Mouse (Mus musculus) midbrain, postnatal 0 days (tissue): ENCODE measurements at regions not wholly inside any gene's neighbourhood (a gene's known extent, or its start where the extent isn't known, plus 50 kb on each side); places are given as distances from the start of the nearest gene placed in this dataset.

Experiments used
- ATAC-seq: fragments of 200-750 bp; cut with Nextera tagmentation; 2 replicates; pipeline ENCODE4 v1.8.0; 2017; ENCODE audit warnings: moderate number of reproducible peaks, mild to moderate bottlenecking, moderate TSS enrichment, moderate library complexity; ENCODE audit not compliant: low FRiP score
- DNase-seq: peaks from one replicate; pipeline ENCODE4 v3.0.0-alpha.2; 2015; ENCODE audit warnings: low spot score
- H3K27ac ChIP-seq: fragments of 300-500 bp; sonication (generic); 2 replicates; pipeline ENCODE4 v1.5.1; 2014; ENCODE audit warnings: low read depth, mild to moderate bottlenecking, low read length, mixed read lengths
- H3K27me3 ChIP-seq: fragments of 300-500 bp; sonication (generic); 2 replicates; pipeline ENCODE4 v1.6.1; 2014; ENCODE audit warnings: low read length, control low read depth, mixed read lengths; ENCODE audit not compliant: insufficient read depth
- H3K36me3 ChIP-seq: fragments of 300-500 bp; sonication (generic); 2 replicates; pipeline ENCODE4 v1.6.1; 2014; ENCODE audit warnings: low read length, control low read depth, mixed read lengths; ENCODE audit not compliant: insufficient read depth
- H3K4me1 ChIP-seq: fragments of 300-500 bp; sonication (generic); 2 replicates; pipeline ENCODE4 v1.6.1; 2014; ENCODE audit warnings: mild to moderate bottlenecking, control low read depth, antibody characterized with exemption, low read length, mixed read lengths; ENCODE audit not compliant: insufficient read depth
- H3K4me2 ChIP-seq: fragments of 300-500 bp; sonication (generic); 2 replicates; pipeline ENCODE4 v1.6.1; 2014; ENCODE audit warnings: low read depth, mild to moderate bottlenecking, low read length, mixed read lengths; ENCODE audit not compliant: poor library complexity, severe bottlenecking
- H3K4me3 ChIP-seq: fragments of 300-500 bp; sonication (generic); 2 replicates; pipeline ENCODE4 v1.5.1; 2014; ENCODE audit warnings: low read depth, mild to moderate bottlenecking, low read length, moderate library complexity
- H3K9ac ChIP-seq: fragments of 300-500 bp; sonication (generic); replicated peaks from 2 replicates; pipeline ENCODE4 v1.6.1; 2014; ENCODE audit warnings: mild to moderate bottlenecking, low read length, moderate library complexity, mixed read lengths; ENCODE audit not compliant: poor library complexity, severe bottlenecking
- H3K9me3 ChIP-seq: fragments of 300-500 bp; sonication (generic); 2 replicates; pipeline ENCODE4 v1.6.1; 2016; ENCODE audit warnings: low read length, control low read depth
- CTCF ChIP-seq: IDR thresholded peaks from 2 replicates; pipeline ENCODE4 v1.5.1; 2016; ENCODE audit warnings: antibody characterized with exemption, mild to moderate bottlenecking
- WGBS: fragments of 180-500 bp; shearing (Covaris S2); extraction: QIAGEN DNeasy Blood & Tissue Kit; methylation state at CpG from one replicate; pipeline ENCODE4 v1.1.7; 2014; 5-methylcytosine and 5-hydroxymethylcytosine counted together

DNA sequence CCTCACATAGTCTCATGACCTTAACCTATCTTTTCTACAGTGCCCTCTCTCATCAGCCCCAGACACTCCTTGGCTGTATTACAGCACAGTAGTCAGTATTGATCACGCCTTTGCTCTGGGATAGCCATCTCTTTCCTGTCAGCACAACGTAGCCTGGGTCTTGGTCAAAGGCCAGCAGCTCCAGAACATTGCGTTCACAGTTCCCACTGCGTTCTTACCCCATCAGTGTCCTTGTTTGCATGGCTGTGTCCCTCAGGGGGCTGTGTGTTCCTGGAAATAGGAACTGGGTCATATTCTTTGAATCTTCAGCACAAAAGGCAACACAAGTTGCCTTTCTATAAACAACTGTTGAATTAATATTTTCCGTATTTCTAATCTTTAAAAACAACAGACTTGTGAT is 602.0 kb upstream of the Igfbp3 start:
- WGBS, result 90% methylated on average over 5 of the region's 5 CpGs
- no peaks in the 10 kb centered on the region for H3K36me3 ChIP-seq
- DNase-seq, result no peak

DNA sequence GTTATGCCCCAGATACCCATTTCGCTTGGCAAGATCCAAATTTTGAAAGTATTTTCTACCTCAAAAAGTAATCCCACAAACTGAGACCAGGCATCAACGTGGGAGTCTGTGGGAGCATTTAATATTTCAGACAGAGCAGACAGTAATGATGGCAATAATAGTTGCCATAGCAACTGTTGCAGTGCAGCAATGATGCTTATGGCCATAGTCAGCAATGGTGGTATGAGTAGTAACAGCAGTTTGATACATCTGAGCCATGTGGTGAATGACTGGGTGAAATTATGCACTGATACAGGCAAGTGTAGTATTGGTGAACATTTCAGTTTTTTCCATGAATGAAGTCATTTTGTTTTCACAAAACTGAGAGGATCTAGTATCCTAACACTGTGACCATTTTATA is 600.8 kb upstream of the Igfbp3 start:
- Histone ChIP-seq H3K27me3 (no peaks in the 10 kb centered on the region), H3K9ac (no peak overlapping the region), H3K4me3 (no peak overlapping the region), H3K27ac (no peak overlapping the region), H3K4me1 (no peaks in the 10 kb centered on the region), H3K9me3 (no peaks in the 10 kb centered on the region), H3K4me2 (no peak overlapping the region), H3K36me3 (no peaks in the 10 kb centered on the region)
- DNase-seq (peak; percentile 17), ATAC-seq (no peak)
- TF ChIP-seq CTCF, result no peak
- WGBS, result 69% methylated on average over 2 of the region's 2 CpGs

More for the DNA sequence above, 602.0 kb upstream of the Igfbp3 start:
- Histone ChIP-seq H3K4me1 (no peaks in the 10 kb centered on the region), H3K4me3 (no peak overlapping the region), H3K27me3 (no peaks in the 10 kb centered on the region), H3K27ac (no peak overlapping the region), H3K9me3 (no peaks in the 10 kb centered on the region), H3K4me2 (no peak overlapping the region), H3K9ac (no peak overlapping the region)
- TF ChIP-seq CTCF, result no peak
- ATAC-seq, result no peak

DNA sequence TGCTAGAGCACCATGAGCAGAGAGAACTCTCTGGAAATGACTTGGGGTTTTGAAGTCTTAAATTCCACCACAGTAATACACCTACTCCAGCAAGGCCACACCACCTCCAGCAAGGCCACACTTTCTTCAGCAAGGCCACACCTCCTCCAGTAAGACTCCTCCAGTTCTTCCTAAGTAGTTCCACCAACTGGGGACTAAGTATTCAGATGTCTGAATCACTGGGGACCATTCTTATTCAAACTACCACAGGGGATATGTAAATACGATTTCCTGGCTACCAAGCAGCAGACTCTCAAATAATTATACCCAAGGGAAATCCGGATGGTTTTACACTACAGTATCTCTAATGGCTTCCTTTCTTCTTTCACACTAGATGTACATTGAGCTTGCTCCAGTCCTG is 598.7 kb upstream of the Igfbp3 start:
- H3K4me3 ChIP-seq, result no peak overlapping the region
- DNase-seq, result no peak
- no peak overlapping the region for H3K27ac ChIP-seq
- no peak for TF ChIP-seq CTCF
- H3K4me2 ChIP-seq, result no peak overlapping the region
- no peaks in the 10 kb centered on the region for H3K4me1 ChIP-seq
- no peak overlapping the region for H3K9ac ChIP-seq
- WGBS, result 74% methylated on average over 2 of the region's 2 CpGs
- H3K9me3 ChIP-seq, result no peaks in the 10 kb centered on the region
- no peaks in the 10 kb centered on the region for H3K36me3 ChIP-seq
- ATAC-seq, result no peak
- no peaks in the 10 kb centered on the region for H3K27me3 ChIP-seq

DNA sequence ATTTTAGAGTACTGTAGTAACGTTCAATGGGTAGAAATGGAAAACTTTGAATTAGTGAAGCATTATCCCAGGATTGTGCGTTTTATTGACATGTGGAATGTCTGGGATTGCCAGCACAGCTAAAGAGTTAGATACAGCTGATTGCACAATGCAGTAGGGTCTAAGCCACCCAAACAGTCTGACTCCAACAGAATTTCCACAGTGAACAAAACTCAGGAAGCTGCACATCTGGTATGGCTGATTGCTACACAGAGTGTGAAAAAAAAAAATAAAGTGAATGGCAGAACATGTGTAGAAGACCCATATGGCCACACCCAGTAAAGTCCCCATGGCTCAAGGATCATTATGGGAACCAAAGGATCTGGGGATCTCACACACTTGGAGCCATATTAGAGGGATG is 596.0 kb upstream of the Igfbp3 start:
- no peaks in the 10 kb centered on the region for H3K36me3 ChIP-seq
- ATAC-seq, result no peak
- no peaks in the 10 kb centered on the region for H3K27me3 ChIP-seq
- no peak overlapping the region for H3K27ac ChIP-seq
- H3K4me2 ChIP-seq, result no peak overlapping the region
- no peak for TF ChIP-seq CTCF
- no peak overlapping the region for H3K9ac ChIP-seq
- WGBS, result 74% methylated on average over 2 of the region's 2 CpGs
- no peaks in the 10 kb centered on the region for H3K4me1 ChIP-seq
- H3K9me3 ChIP-seq, result no peaks in the 10 kb centered on the region
- no peak overlapping the region for H3K4me3 ChIP-seq
- DNase-seq, result no peak

DNA sequence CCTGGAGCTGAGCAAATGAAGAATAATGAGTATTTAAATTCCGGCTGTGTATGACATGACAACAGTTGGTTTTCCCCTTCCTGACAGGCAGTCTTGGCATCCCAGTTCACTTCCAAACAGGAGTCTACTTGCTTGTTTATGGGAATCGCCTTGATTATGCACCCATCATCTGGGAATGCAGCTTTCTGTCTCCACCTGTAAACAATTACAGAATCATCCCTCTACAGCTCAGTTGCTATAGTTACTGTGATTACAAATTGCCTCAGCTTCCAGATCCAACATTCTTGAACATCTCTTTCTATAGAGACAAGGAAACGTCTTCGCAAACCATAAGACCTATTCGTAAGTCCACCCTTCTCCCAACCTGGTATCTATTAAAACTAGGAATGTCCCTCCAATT is 582.6 kb upstream of the Igfbp3 start:
- no peaks in the 10 kb centered on the region for H3K27me3 ChIP-seq
- no peak overlapping the region for H3K9ac ChIP-seq
- 83% methylated on average over 5 of the region's 5 CpGs for WGBS
- no peak overlapping the region for H3K4me3 ChIP-seq
- H3K4me1 ChIP-seq, result no peaks in the 10 kb centered on the region
- DNase-seq (no peak), ATAC-seq (no peak)
- no peak overlapping the region for H3K4me2 ChIP-seq
- no peak overlapping the region for H3K27ac ChIP-seq
- no peak for TF ChIP-seq CTCF
- H3K36me3 ChIP-seq, result no peaks in the 10 kb centered on the region
- no peaks in the 10 kb centered on the region for H3K9me3 ChIP-seq

DNA sequence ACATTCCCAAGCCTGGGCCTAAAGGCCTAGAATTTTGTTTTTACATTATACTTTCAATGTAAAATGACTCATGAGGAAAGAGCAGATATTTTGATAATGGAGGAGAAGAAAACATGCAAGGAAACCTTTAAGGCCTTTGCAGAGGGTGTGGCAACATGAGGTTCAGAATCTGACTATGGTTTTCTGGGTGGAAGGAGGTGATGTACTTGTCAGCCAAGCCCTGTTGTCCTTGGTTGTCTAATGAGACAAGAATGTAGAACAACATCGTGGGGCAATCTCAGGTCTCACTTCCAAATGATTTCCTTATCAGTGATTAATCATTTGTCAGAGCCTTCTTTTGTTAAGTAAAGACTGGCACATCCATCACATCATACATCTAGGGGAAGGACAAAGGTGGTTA is 580.5 kb upstream of the Igfbp3 start:
- WGBS, result 88% methylated on average over 1 of the region's 1 CpGs
- no peak overlapping the region for H3K27ac ChIP-seq
- H3K36me3 ChIP-seq, result no peaks in the 10 kb centered on the region
- TF ChIP-seq CTCF, result no peak
- no peak overlapping the region for H3K4me2 ChIP-seq
- no peak overlapping the region for H3K4me3 ChIP-seq
- H3K9me3 ChIP-seq, result no peaks in the 10 kb centered on the region
- no peaks in the 10 kb centered on the region for H3K27me3 ChIP-seq
- no peak overlapping the region for H3K9ac ChIP-seq
- H3K4me1 ChIP-seq, result no peaks in the 10 kb centered on the region
- no peak for DNase-seq
- ATAC-seq, result no peak
